9 mouse cellular contexts compared by ENCODE assay signal in the genomic region with DNA sequence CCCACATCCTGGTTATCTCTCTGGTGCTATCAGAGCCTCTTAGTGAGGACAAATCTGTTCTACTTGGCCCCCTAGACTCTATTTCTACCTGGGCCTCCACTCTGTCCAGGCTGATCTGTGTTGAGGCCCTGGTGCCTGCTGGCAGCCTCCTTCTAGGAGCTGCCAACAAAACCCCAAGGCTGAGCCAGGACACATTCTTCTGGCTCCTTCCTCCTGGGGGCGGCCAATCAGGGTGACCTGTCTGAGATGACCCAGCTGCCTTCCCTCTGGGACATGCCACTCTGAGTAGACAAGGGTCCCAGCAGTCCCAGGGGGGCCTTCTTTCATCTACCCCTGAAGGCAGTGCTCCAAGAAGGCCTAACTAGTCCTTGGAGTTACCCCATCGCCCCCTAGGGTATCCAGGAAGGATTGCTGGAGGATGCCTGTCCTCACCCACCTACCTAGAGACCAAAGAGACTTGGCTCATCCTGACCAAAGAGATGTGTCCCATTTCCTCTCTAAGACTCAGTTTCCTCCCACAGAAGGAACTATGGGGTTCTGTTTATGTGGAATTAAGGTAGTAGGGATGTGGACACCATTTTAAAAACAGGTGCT. TPM values are rescaled to one million over a fixed set of nuclear protein-coding genes. Genes with fewer than 3 reads are reported as not detected.
DNase-seq lines count a peak whose midpoint lies in the region; ATAC-seq and TF ChIP-seq lines count a peak whose summit lies in the region.
"Had no signal": no experiment of that assay in that cellular context is flagged by ENCODE, and none has a peak within 500 bp of the region (broad histone marks: within the 10 kb centered on the region; RNA-seq: fewer than 3 reads in every experiment).

No protein-coding gene starts in this region.

- peak in 1 of 2 experiments; percentile 48; a peak in 2 of 4 replicates for TF ChIP-seq CTCF in CH12.LX (conservative IDR thresholded peaks at IDR 0.05 in 1 of 2, IDR thresholded peaks at IDR 0.05 in 1 of 2; ENCODE audit: low read depth in 2 of 2, low read length in 2 of 2)
- TF ChIP-seq CTCF in lung, adult 2 months (IDR thresholded peaks at IDR 0.05; ENCODE audit: insufficient read depth, low read length) = peak; percentile 38; the same call in 1 of the 2 replicates

- no peak for TF ChIP-seq EP300 in CH12.LX (IDR thresholded peaks at IDR 0.05; ENCODE audit: low read length)

- 48% methylated on average over 2 of the region's 2 CpGs for WGBS in intestine, embryonic 16.5 days
- 48% methylated on average over 2 of the region's 2 CpGs for WGBS in intestine, embryonic 15.5 days
- 42% methylated on average over 2 of the region's 2 CpGs for WGBS in lung, adult 2 months

- H3K9ac ChIP-seq in intestine, embryonic 16.5 days (ENCODE audit: low read depth, low read length) = peak overlapping the region; percentile 24; the same call in 1 of the 2 replicates
- no peak overlapping the region for H3K9ac ChIP-seq in intestine, embryonic 15.5 days
- H3K9ac ChIP-seq in CH12.LX (ENCODE audit: insufficient read depth, low read depth) = no peak overlapping the region

- no peaks in the 10 kb centered on the region for H3K9me3 ChIP-seq in intestine, embryonic 16.5 days (ENCODE audit: control insufficient read depth, low read length)
- no peaks in the 10 kb centered on the region for H3K9me3 ChIP-seq in intestine, embryonic 15.5 days
- no peaks in the 10 kb centered on the region for H3K9me3 ChIP-seq in CH12.LX (replicated peaks; ENCODE audit: low read length)

- no peak overlapping the region for H3K4me3 ChIP-seq in intestine, embryonic 16.5 days (ENCODE audit: low read length)
- H3K4me3 ChIP-seq in intestine, embryonic 15.5 days (replicated peaks) = no peak overlapping the region
- H3K4me3 ChIP-seq in CH12.LX (replicated peaks in 1 of 3; ENCODE audit: low read depth in 2 of 3, low read length in 2 of 3, poor library complexity in 1 of 3) = no peak overlapping the region
- no peak overlapping the region for H3K4me3 ChIP-seq in lung, adult 2 months (replicated peaks; ENCODE audit: extremely low read depth, low read depth, low read length)

- TF ChIP-seq RAD21 in CH12.LX (IDR thresholded peaks at IDR 0.05; ENCODE audit: low read depth, low read length) = peak; percentile 23

- no peak for DNase-seq in CH12.LX (ENCODE audit: extremely low read depth)
- peak; percentile 16 for DNase-seq in adipocyte (ENCODE audit: low spot score)
- DNase-seq in lung, adult 2 months = no peak
- no peak for DNase-seq in frontal cortex, postnatal 25 days (ENCODE audit: low spot score in 2 of 2)
- no peak for DNase-seq in urinary bladder, postnatal 10 days (ENCODE audit: low spot score)

- in situ Hi-C loops in CH12.LX (cut with MboI; ENCODE audit: low pct_ligation_motif_present, low pct_unique_long_range_greater_than_20kb, low sequenced_read_pairs) = no loop called here

- H3K36me3 ChIP-seq in intestine, embryonic 16.5 days (ENCODE audit: control insufficient read depth, insufficient read depth, low read length) = no peaks in the 10 kb centered on the region
- H3K36me3 ChIP-seq in intestine, embryonic 15.5 days = no peaks in the 10 kb centered on the region
- peaks cover 0 to 2% of the 10 kb centered on the region in 2 experiments for H3K36me3 ChIP-seq in CH12.LX (replicated peaks in 1 of 2; ENCODE audit: control insufficient read depth in 1 of 2, insufficient read depth in 1 of 2, low read length in 1 of 2)

- H3K4me2 ChIP-seq in intestine, embryonic 16.5 days (ENCODE audit: low read depth, low read length) = no peak overlapping the region
- H3K4me2 ChIP-seq in intestine, embryonic 15.5 days (replicated peaks) = no peak overlapping the region
- no peak overlapping the region for H3K4me2 ChIP-seq in CH12.LX (ENCODE audit: insufficient read depth, low read depth, poor library complexity, severe bottlenecking)

- no peaks in the 10 kb centered on the region for H3K79me2 ChIP-seq in CH12.LX (replicated peaks; ENCODE audit: control insufficient read depth, extremely low read depth, insufficient read depth, poor library complexity, severe bottlenecking)

- dilution Hi-C loops in CH12.LX (cut with MboI; ENCODE audit: extremely low pct_ligation_motif_present, extremely low pct_unique_long_range_greater_than_20kb, low sequenced_read_pairs) = no loop called here

- H3K27me3 ChIP-seq in intestine, embryonic 16.5 days (replicated peaks; ENCODE audit: control insufficient read depth, insufficient read depth, low read length) = no peaks in the 10 kb centered on the region
- no peaks in the 10 kb centered on the region for H3K27me3 ChIP-seq in intestine, embryonic 15.5 days (replicated peaks)
- H3K27me3 ChIP-seq in CH12.LX (replicated peaks) = no peaks in the 10 kb centered on the region

- H3K4me1 ChIP-seq in intestine, embryonic 16.5 days (ENCODE audit: control insufficient read depth, insufficient read depth, low read length) = peaks cover 48% of the 10 kb centered on the region
- peaks cover 44% of the 10 kb centered on the region for H3K4me1 ChIP-seq in intestine, embryonic 15.5 days (replicated peaks)
- peaks cover 34 to 44% of the 10 kb centered on the region in 2 experiments for H3K4me1 ChIP-seq in CH12.LX (ENCODE audit: control insufficient read depth in 1 of 2, insufficient read depth in 2 of 2)
- H3K4me1 ChIP-seq in lung, adult 2 months (ENCODE audit: control insufficient read depth, insufficient read depth, low read length) = peaks cover 51% of the 10 kb centered on the region

- ATAC-seq in intestine, embryonic 16.5 days = no peak
- no peak for ATAC-seq in intestine, embryonic 15.5 days
- ATAC-seq: activated CD4-positive, CD25-positive, alpha-beta regulatory T cell, adult 4 months had no signal

- H3K27ac ChIP-seq in intestine, embryonic 16.5 days (ENCODE audit: low read length) = 0 out of 2 replicates have a peak overlapping the region, but pooled peaks have one; percentile 6
- no peak overlapping the region for H3K27ac ChIP-seq in intestine, embryonic 15.5 days
- H3K27ac ChIP-seq in CH12.LX (ENCODE audit: insufficient read depth, low read depth) = no peak overlapping the region
- H3K27ac ChIP-seq: macrophage had no signal

- no peak for TF ChIP-seq POLR2A in CH12.LX (IDR thresholded peaks at IDR 0.05; ENCODE audit: low read depth, low read length)
- no peak for TF ChIP-seq POLR2A in lung, adult 2 months (IDR thresholded peaks at IDR 0.05; ENCODE audit: borderline replicate concordance, extremely low read depth, low read depth, low read length)

TF ChIP-seq in CH12.LX, 34 proteins besides CTCF, POLR2A, EP300 and RAD21:
- TF ChIP-seq JUND (conservative IDR thresholded peaks at IDR 0.05; ENCODE audit: low read depth, low read length) (no peak), SMC3 (IDR thresholded peaks at IDR 0.05; ENCODE audit: low read depth, low read length) (peak; percentile 9; the same call in 1 of the 2 replicates), ZNF384 (IDR thresholded peaks at IDR 0.05; ENCODE audit: low read depth, low read length) (no peak), MAX (IDR thresholded peaks at IDR 0.05; ENCODE audit: low read length) (no peak), MEF2A (IDR thresholded peaks at IDR 0.05; ENCODE audit: borderline replicate concordance, low read depth, low read length) (no peak), JUN (IDR thresholded peaks at IDR 0.05; ENCODE audit: insufficient read depth, low read depth, low read length) (no peak)

RNA-seq across cellular contexts. Expression of gene Ykt6, which starts 47.6 kb away (rescaled TPM):
- 57.7 and 58.6 TPM in 2 replicates for polyA plus RNA-seq in intestine, embryonic 16.5 days (2015; fragmentation: Nextera tagmentation; extraction: Ambion mirVana)
- 48.7 and 51.8 TPM in 2 replicates for polyA plus RNA-seq in intestine, embryonic 15.5 days (2015; fragmentation: Nextera tagmentation; extraction: Ambion mirVana)
- total RNA-seq in CH12.LX (2012; rRNA removed) = 79.8 and 103 TPM in 2 replicates
- 95.1 and 95.8 TPM in 2 replicates for total RNA-seq in CH12.LX (2014; rRNA removed)
- polyA plus RNA-seq in CH12.LX (2012; ENCODE audit: insufficient read length, low read depth) = 117 and 121 TPM in 2 replicates
- polyA plus RNA-seq in lung, adult 2 months (2012; rRNA removed) = 42.8 and 70.1 TPM in 2 replicates

RNA-seq across cellular contexts. Expression of gene Gck, which starts 53.3 kb away (rescaled TPM):
- 2.4 and 2.9 TPM in 2 replicates for polyA plus RNA-seq in intestine, embryonic 16.5 days (2015; fragmentation: Nextera tagmentation; extraction: Ambion mirVana)
- polyA plus RNA-seq in intestine, embryonic 15.5 days (2015; fragmentation: Nextera tagmentation; extraction: Ambion mirVana) = 2.8 and 3.1 TPM in 2 replicates
- total RNA-seq in CH12.LX (2012; rRNA removed) (0.63 and 0.68 TPM in 2 replicates), CH12.LX (2014; rRNA removed) (1.0 and 1.2 TPM in 2 replicates)
- 1.4 and 2.3 TPM in 2 replicates for polyA plus RNA-seq in CH12.LX (2012; ENCODE audit: insufficient read length, low read depth)
- 0.98 and 1.3 TPM in 2 replicates for polyA plus RNA-seq in lung, adult 2 months (2012; rRNA removed)
- polyA plus RNA-seq: activated CD4-positive, CD25-positive, alpha-beta regulatory T cell, adult 4 months; macrophage had no signal
